Mouse (Mus musculus) hindbrain, embryonic 12.5 days (tissue): ENCODE measurements around the gene Map3k9. TPM values are rescaled to one million over a fixed set of nuclear protein-coding genes. Genes with fewer than 3 reads are reported as not detected.

ENCODE experiments used
- ATAC-seq: fragments of 200-750 bp; cut with Nextera tagmentation; 2 replicates; pipeline ENCODE4 v1.8.0; 2017; ENCODE audit warnings: moderate TSS enrichment; ENCODE audit not compliant: low FRiP score
- H3K27ac ChIP-seq: fragments of 300-500 bp; sonication (generic); 2 replicates; pipeline ENCODE4 v1.5.1; 2016; ENCODE audit warnings: mild to moderate bottlenecking
- H3K27me3 ChIP-seq: fragments of 300-500 bp; sonication (generic); 2 replicates; pipeline ENCODE4 v1.6.1; 2016; ENCODE audit warnings: mild to moderate bottlenecking
- H3K36me3 ChIP-seq: fragments of 300-500 bp; sonication (generic); 2 replicates; pipeline ENCODE4 v1.6.1; 2016; ENCODE audit warnings: mild to moderate bottlenecking
- H3K4me1 ChIP-seq: fragments of 300-500 bp; sonication (generic); 2 replicates; pipeline ENCODE4 v1.6.1; 2016
- H3K4me2 ChIP-seq: fragments of 300-500 bp; sonication (generic); replicated peaks from 2 replicates; pipeline ENCODE4 v1.6.1; 2016; ENCODE audit warnings: mild to moderate bottlenecking
- H3K4me3 ChIP-seq: fragments of 300-500 bp; sonication (generic); 2 replicates; pipeline ENCODE4 v1.5.1; 2016; ENCODE audit warnings: mild to moderate bottlenecking
- H3K9ac ChIP-seq: fragments of 300-500 bp; sonication (generic); 2 replicates; pipeline ENCODE4 v1.6.1; 2016; ENCODE audit warnings: mild to moderate bottlenecking, moderate library complexity
- H3K9me3 ChIP-seq: fragments of 300-500 bp; sonication (generic); replicated peaks from 2 replicates; pipeline ENCODE4 v1.6.1; 2016; ENCODE audit warnings: mild to moderate bottlenecking
- WGBS: fragments of 180-500 bp; shearing (Covaris S2); methylation state at CpG from one replicate; pipeline ENCODE4 v1.1.7; 2016; 5-methylcytosine and 5-hydroxymethylcytosine counted together
- polyA plus RNA-seq: library from polyadenylated mRNA; unstranded; fragments of >200 nt; fragmentation: Nextera tagmentation; extraction: Ambion mirVana; gene quantifications from 2 replicates; pipeline ENCODE4 v1.2.1, GENCODE M21; 2016

Gene Map3k9
- polyA plus RNA-seq, 1 experiment from 2014 or later, result 8.3 TPM

- Histone ChIP-seq H3K9me3 (no peaks in the 10 kb centered on the region), H3K4me3 (no peak overlapping the region), H3K36me3 (0 out of 2 replicates have a peak, but pooled peaks cover 5% of the 10 kb centered on the region), H3K27me3 (no peaks in the 10 kb centered on the region), H3K9ac (no peak overlapping the region), H3K4me2 (no peak overlapping the region), H3K4me1 (0 out of 2 replicates have a peak, but pooled peaks cover 4% of the 10 kb centered on the region), H3K27ac (no peak overlapping the region)
- ATAC-seq, result no peak
- WGBS, result 80% methylated on average over 9 of the region's 9 CpGs
Measured at GRCm38 (mm10) chr12:81746400-81747024, 34.5 kb downstream of the Map3k9 start.

- no peak overlapping the region for H3K4me2 ChIP-seq
- no peak overlapping the region for H3K9ac ChIP-seq
- H3K4me1 ChIP-seq, result no peaks in the 10 kb centered on the region
- H3K9me3 ChIP-seq, result no peaks in the 10 kb centered on the region
- H3K4me3 ChIP-seq, result no peak overlapping the region
- WGBS, result 86% methylated on average over 11 of the region's 11 CpGs
- H3K27me3 ChIP-seq, result no peaks in the 10 kb centered on the region
- H3K36me3 ChIP-seq, result peaks cover 12% of the 10 kb centered on the region
- no peak overlapping the region for H3K27ac ChIP-seq
- ATAC-seq, result no peak
Measured at GRCm38 (mm10) chr12:81735246-81736070, 45.5 kb downstream of the Map3k9 start.

GRCm38 (mm10) chr12:81726246-81726822 lies 54.6 kb downstream of the Map3k9 start:
- Histone ChIP-seq H3K27ac (no peak overlapping the region), H3K36me3 (peaks cover 54% of the 10 kb centered on the region), H3K9me3 (no peaks in the 10 kb centered on the region), H3K4me1 (no peaks in the 10 kb centered on the region), H3K9ac (no peak overlapping the region), H3K27me3 (no peaks in the 10 kb centered on the region), H3K4me2 (no peak overlapping the region), H3K4me3 (no peak overlapping the region)
- WGBS, result 69% methylated on average over 8 of the region's 8 CpGs
- ATAC-seq, result no peak

GRCm38 (mm10) chr12:81724776-81725175 lies 56.2 kb downstream of the Map3k9 start:
- 94% methylated on average over 6 of the region's 6 CpGs for WGBS
- Histone ChIP-seq H3K27ac (no peak overlapping the region), H3K4me2 (no peak overlapping the region), H3K9ac (no peak overlapping the region), H3K36me3 (peaks cover 48% of the 10 kb centered on the region), H3K4me3 (no peak overlapping the region), H3K27me3 (no peaks in the 10 kb centered on the region), H3K4me1 (no peaks in the 10 kb centered on the region), H3K9me3 (no peaks in the 10 kb centered on the region)
- ATAC-seq, result no peak

- no peak for ATAC-seq
- H3K9me3 ChIP-seq, result no peaks in the 10 kb centered on the region
- H3K9ac ChIP-seq, result no peak overlapping the region
- no peaks in the 10 kb centered on the region for H3K27me3 ChIP-seq
- WGBS, result 90% methylated on average over 7 of the region's 7 CpGs
- no peak overlapping the region for H3K27ac ChIP-seq
- no peaks in the 10 kb centered on the region for H3K4me1 ChIP-seq
- H3K4me2 ChIP-seq, result no peak overlapping the region
- H3K4me3 ChIP-seq, result no peak overlapping the region
- H3K36me3 ChIP-seq, result peaks cover 47% of the 10 kb centered on the region
Measured at GRCm38 (mm10) chr12:81723375-81723774, 57.6 kb downstream of the Map3k9 start.

- Histone ChIP-seq H3K9me3 (no peaks in the 10 kb centered on the region), H3K9ac (no peak overlapping the region), H3K27ac (no peak overlapping the region), H3K36me3 (peaks cover 28% of the 10 kb centered on the region), H3K27me3 (no peaks in the 10 kb centered on the region), H3K4me3 (no peak overlapping the region), H3K4me1 (no peaks in the 10 kb centered on the region), H3K4me2 (no peak overlapping the region)
- WGBS, result 95% methylated on average over 8 of the region's 8 CpGs
- ATAC-seq, result no peak
Measured at GRCm38 (mm10) chr12:81719715-81720114, 61.3 kb downstream of the Map3k9 start.

- ATAC-seq, result no peak
- Histone ChIP-seq H3K9ac (no peak overlapping the region), H3K9me3 (no peaks in the 10 kb centered on the region), H3K4me3 (no peak overlapping the region), H3K27ac (no peak overlapping the region), H3K4me1 (no peaks in the 10 kb centered on the region), H3K36me3 (peaks cover 22% of the 10 kb centered on the region), H3K4me2 (no peak overlapping the region), H3K27me3 (no peaks in the 10 kb centered on the region)
- 78% methylated on average over 5 of the region's 5 CpGs for WGBS
Measured at GRCm38 (mm10) chr12:81719161-81719560, 61.8 kb downstream of the Map3k9 start.

- H3K4me3 ChIP-seq, result no peak overlapping the region
- no peaks in the 10 kb centered on the region for H3K4me1 ChIP-seq
- H3K36me3 ChIP-seq, result no peaks in the 10 kb centered on the region
- no peak overlapping the region for H3K27ac ChIP-seq
- no peak overlapping the region for H3K4me2 ChIP-seq
- H3K9me3 ChIP-seq, result peaks cover 1% of the 10 kb centered on the region; the same call in 1 of the 2 replicates
- H3K9ac ChIP-seq, result no peak overlapping the region
- no peak for ATAC-seq
- H3K27me3 ChIP-seq, result no peaks in the 10 kb centered on the region
- WGBS, result 91% methylated on average over 4 of the region's 4 CpGs
Measured at GRCm38 (mm10) chr12:81712618-81713017, 68.4 kb downstream of the Map3k9 start.

- Histone ChIP-seq H3K9me3 (peaks cover 6% of the 10 kb centered on the region; the same call in 1 of the 2 replicates), H3K36me3 (no peaks in the 10 kb centered on the region), H3K27ac (no peak overlapping the region), H3K4me3 (no peak overlapping the region), H3K27me3 (no peaks in the 10 kb centered on the region), H3K4me2 (no peak overlapping the region), H3K9ac (no peak overlapping the region), H3K4me1 (no peaks in the 10 kb centered on the region)
- 14% methylated on average over 1 of the region's 1 CpGs for WGBS
- no peak for ATAC-seq
Measured at GRCm38 (mm10) chr12:81702903-81703302, 78.1 kb downstream of the Map3k9 start.

- 91% methylated on average over 4 of the region's 4 CpGs for WGBS
- Histone ChIP-seq H3K4me2 (no peak overlapping the region), H3K36me3 (no peaks in the 10 kb centered on the region), H3K27me3 (no peaks in the 10 kb centered on the region), H3K9me3 (no peaks in the 10 kb centered on the region), H3K9ac (no peak overlapping the region), H3K27ac (no peak overlapping the region), H3K4me3 (no peak overlapping the region), H3K4me1 (no peaks in the 10 kb centered on the region)
- no peak for ATAC-seq
Measured at GRCm38 (mm10) chr12:81698011-81698410, 83.0 kb downstream of the Map3k9 start.

- 44% methylated on average over 8 of the region's 8 CpGs for WGBS
Measured at GRCm38 (mm10) chr12:81691177-81691730, 89.7 kb downstream of the Map3k9 start.

GRCm38 (mm10) chr12:81690751-81691150 lies 90.2 kb downstream of the Map3k9 start:
- 84% methylated on average over 7 of the region's 7 CpGs for WGBS
- Histone ChIP-seq H3K4me1 (0 out of 2 replicates have a peak, but pooled peaks cover 14% of the 10 kb centered on the region), H3K4me2 (no peak overlapping the region), H3K9me3 (no peaks in the 10 kb centered on the region), H3K36me3 (no peaks in the 10 kb centered on the region), H3K4me3 (no peak overlapping the region), H3K27me3 (no peaks in the 10 kb centered on the region), H3K27ac (no peak overlapping the region), H3K9ac (no peak overlapping the region)
- ATAC-seq, result no peak

More at GRCm38 (mm10) chr12:81691177-81691730, 89.7 kb downstream of the Map3k9 start:
- Histone ChIP-seq H3K4me2 (no peak overlapping the region), H3K9ac (no peak overlapping the region), H3K27ac (no peak overlapping the region), H3K9me3 (no peaks in the 10 kb centered on the region), H3K36me3 (no peaks in the 10 kb centered on the region), H3K4me1 (0 out of 2 replicates have a peak, but pooled peaks cover 9% of the 10 kb centered on the region), H3K4me3 (no peak overlapping the region), H3K27me3 (no peaks in the 10 kb centered on the region)
- no peak for ATAC-seq
